Mouse (Mus musculus) small intestine, adult 2 months (tissue): ENCODE measurements around the gene Cacng5. TPM values are rescaled to one million over a fixed set of nuclear protein-coding genes. Genes with fewer than 3 reads are reported as not detected.

Source experiments
- H3K27ac ChIP-seq: fragments of 200-500 bp; 2 replicates; pipeline ENCODE4 v1.5.1; 2012; ENCODE audit warnings: low read depth, low read length, control low read depth, inconsistent platforms; ENCODE audit not compliant: insufficient read depth
- H3K27me3 ChIP-seq: fragments of 200-500 bp; 2 replicates; pipeline ENCODE4 v1.6.1; 2012; ENCODE audit warnings: mild to moderate bottlenecking, moderate library complexity, low read length, inconsistent platforms; ENCODE audit not compliant: control insufficient read depth, insufficient read depth
- H3K36me3 ChIP-seq: fragments of 200-500 bp; 2 replicates; pipeline ENCODE4 v1.6.1; 2012; ENCODE audit warnings: mild to moderate bottlenecking, low read length, control low read depth, inconsistent platforms; ENCODE audit not compliant: control insufficient read depth, insufficient read depth
- H3K4me1 ChIP-seq: fragments of 200-500 bp; 2 replicates; pipeline ENCODE4 v1.6.1; 2012; ENCODE audit warnings: low read length, inconsistent platforms, mixed read lengths; ENCODE audit not compliant: control insufficient read depth, insufficient read depth, insufficient read length
- H3K4me3 ChIP-seq: fragments of 200-500 bp; 2 replicates; pipeline ENCODE4 v1.5.1; 2012; ENCODE audit warnings: low read depth, mild to moderate bottlenecking, control low read depth, inconsistent platforms, low read length, moderate library complexity
- CTCF ChIP-seq: fragments of 200-500 bp; IDR thresholded peaks from 2 replicates; pipeline ENCODE4 v1.5.1; 2012; ENCODE audit warnings: low read depth, mild to moderate bottlenecking, control low read depth, inconsistent platforms, low read length, moderate library complexity, mixed read lengths; ENCODE audit not compliant: insufficient replicate concordance, insufficient read length; ENCODE audit errors: extremely low read depth
- POLR2A ChIP-seq: fragments of 200-500 bp; IDR thresholded peaks from 2 replicates; pipeline ENCODE4 v1.6.1; 2012; ENCODE audit warnings: low read depth, mild to moderate bottlenecking, control low read depth, inconsistent platforms, low read length, moderate library complexity
- WGBS: fragments of 180-500 bp; shearing (Covaris S2); methylation state at CpG from one replicate; pipeline ENCODE4 v1.1.7; 2018; 5-methylcytosine and 5-hydroxymethylcytosine counted together
- polyA plus RNA-seq: library from polyadenylated mRNA; depleted of rRNA; stranded (reverse); fragments of >200 nt; gene quantifications from 2 replicates; pipeline ENCODE4 v1.2.3, GENCODE M21; 2012

Gene Cacng5
- polyA plus RNA-seq, 1 experiment: 0.05 TPM

DNA sequence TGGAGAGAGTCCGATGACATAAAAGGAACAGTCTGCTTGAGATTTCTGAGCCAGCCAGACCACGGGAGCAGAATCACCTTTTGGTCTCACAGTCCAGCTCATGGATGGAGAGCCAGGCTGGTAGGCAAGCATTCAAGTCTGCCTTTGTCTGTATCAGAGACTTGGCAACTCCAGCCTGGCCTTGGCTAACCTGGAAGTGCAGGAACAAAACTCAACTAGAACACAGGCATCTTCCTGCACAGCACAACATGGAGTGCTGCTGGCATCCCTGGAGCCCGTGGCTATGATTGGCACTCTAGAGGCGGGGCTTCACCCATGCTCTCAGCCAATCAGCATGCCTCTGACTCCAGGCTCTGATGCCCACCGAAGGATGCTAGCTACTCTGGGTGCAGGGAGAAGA lies 38.0 kb downstream of the Cacng5 start:
- no peak for TF ChIP-seq POLR2A
- TF ChIP-seq CTCF: no peak
- H3K27ac ChIP-seq: no peak overlapping the region
- H3K27me3 ChIP-seq: no peaks in the 10 kb centered on the region
- no peak overlapping the region for H3K4me3 ChIP-seq
- H3K36me3 ChIP-seq: no peaks in the 10 kb centered on the region
- WGBS: 73% methylated on average over 5 of the region's 5 CpGs
- no peaks in the 10 kb centered on the region for H3K4me1 ChIP-seq

DNA sequence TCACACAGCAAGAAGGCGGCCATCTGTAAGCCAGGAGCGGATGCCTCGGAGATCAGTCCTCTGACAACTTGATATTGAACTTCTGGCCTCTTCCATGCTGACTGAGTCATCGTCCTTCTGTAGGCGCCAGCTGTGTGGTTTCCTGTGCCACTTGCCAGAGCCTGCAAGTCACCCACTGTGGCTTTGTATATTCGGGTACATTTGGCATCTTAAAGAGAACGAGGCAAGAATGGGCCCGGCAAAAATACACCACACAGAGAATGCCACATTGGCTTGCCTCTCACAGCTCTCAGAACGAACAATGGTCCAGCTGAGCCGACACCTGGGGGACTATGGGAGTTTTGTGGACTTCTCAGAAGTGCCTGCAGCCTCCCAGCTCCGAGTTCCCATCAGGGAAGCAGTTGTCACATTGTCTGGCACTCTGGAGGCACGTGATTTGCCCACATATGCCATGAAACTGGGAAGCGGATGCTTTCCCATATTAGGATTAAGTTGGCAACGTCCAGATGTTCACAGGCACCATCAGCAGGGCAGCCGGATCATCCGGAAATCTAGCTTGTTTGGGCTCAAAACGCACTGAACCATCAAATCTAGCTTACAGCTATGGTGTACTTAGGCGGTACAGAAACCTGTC lies 38.9 kb downstream of the Cacng5 start:
- Histone ChIP-seq H3K27ac (no peak overlapping the region), H3K27me3 (no peaks in the 10 kb centered on the region), H3K4me1 (no peaks in the 10 kb centered on the region), H3K36me3 (no peaks in the 10 kb centered on the region), H3K4me3 (no peak overlapping the region)
- TF ChIP-seq POLR2A: no peak
- WGBS: 78% methylated on average over 18 of the region's 18 CpGs

DNA sequence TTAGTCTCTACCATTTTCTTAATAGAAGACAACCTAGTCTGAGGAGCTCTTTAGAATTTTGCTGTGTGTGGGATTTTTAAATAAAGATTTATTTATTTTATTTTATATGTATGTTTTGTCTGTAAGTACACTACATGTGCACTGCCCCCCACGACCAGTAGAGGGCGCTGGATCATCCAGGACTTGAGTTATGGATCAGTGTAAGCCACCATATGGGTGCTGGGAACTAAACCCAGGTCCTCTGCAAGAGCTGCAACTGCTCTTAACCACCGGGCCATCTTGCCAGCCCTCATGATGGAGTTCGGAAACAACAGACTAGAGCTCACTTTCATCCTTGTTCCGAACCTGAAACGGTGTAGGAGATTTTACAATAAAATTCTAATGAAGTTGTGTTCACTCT lies 42.1 kb downstream of the Cacng5 start:
- H3K36me3 ChIP-seq: no peaks in the 10 kb centered on the region
- WGBS: 63% methylated on average over 6 of the region's 6 CpGs
- H3K27ac ChIP-seq: no peak overlapping the region
- no peak overlapping the region for H3K4me3 ChIP-seq
- no peaks in the 10 kb centered on the region for H3K4me1 ChIP-seq
- no peak for TF ChIP-seq POLR2A
- peak; percentile 41; the same call in 1 of the 2 replicates for TF ChIP-seq CTCF
- no peaks in the 10 kb centered on the region for H3K27me3 ChIP-seq

DNA sequence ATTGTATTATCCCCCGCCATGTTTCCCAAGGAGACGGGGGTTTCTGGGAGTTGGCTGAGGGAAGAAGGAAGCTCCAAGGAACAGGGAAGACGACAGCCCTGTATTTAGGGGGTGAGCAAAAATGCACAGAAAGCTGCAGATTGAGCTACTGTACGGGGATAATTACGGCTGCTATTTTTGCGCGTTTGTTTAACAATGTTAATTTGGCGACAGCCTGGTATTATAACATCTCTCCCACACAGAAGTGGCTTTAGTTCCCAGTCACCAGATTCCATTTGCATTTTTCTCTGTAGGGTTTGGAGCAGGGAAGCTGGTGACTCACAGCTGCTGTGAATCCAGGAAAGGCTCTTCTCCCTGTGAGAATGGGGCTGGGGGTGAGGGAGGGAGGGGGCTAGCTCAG lies 47.3 kb downstream of the Cacng5 start:
- no peak overlapping the region for H3K4me3 ChIP-seq
- H3K4me1 ChIP-seq: no peaks in the 10 kb centered on the region
- WGBS: 68% methylated on average over 8 of the region's 8 CpGs
- H3K27ac ChIP-seq: no peak overlapping the region
- no peaks in the 10 kb centered on the region for H3K27me3 ChIP-seq
- TF ChIP-seq CTCF (no peak), POLR2A (no peak)
- no peaks in the 10 kb centered on the region for H3K36me3 ChIP-seq

DNA sequence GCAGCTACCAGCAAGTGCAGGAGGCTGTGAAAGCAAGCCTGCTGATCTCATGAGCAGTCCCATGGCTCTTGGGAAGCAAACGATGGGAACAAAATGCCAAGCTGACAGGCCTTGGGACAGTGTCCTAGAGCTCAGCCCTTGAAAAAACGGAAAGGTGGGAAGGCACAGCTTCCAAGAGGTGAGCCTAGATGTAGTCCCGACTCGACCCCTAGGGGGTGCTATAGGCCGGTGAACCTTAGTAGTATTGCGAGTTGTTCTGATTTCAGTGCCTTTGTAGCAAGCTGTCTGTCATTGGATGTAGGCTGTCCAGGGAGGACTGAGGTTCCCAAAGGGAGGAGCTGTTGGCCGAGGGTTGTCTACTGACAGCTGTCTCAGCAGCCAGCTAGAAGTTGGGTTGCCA lies 49.7 kb downstream of the Cacng5 start:
- no peak overlapping the region for H3K4me3 ChIP-seq
- H3K4me1 ChIP-seq: no peaks in the 10 kb centered on the region
- WGBS: 11% methylated on average over 7 of the region's 7 CpGs
- H3K27ac ChIP-seq: no peak overlapping the region
- H3K27me3 ChIP-seq: no peaks in the 10 kb centered on the region
- no peaks in the 10 kb centered on the region for H3K36me3 ChIP-seq
- TF ChIP-seq CTCF (peak; percentile 68; the same call in 1 of the 2 replicates), POLR2A (no peak)

DNA sequence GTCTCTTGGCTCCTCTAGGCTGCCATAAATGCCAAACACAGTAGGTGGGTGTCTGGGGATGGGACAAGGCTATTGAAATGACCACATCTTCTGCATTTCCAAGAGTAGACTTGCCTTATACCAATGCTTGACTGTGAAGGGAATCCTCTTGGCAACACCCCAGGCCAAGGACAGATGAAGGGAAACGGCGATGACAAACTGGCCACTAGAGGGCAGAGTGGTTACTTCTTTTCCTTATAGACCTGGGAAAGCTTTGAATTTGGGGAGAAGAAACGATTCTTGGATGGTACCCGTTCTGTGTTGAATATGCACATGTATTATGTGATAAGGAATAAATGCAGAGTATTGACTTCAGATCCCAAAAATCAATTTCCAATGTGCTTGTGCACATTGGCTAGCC lies 50.8 kb downstream of the Cacng5 start:
- Histone ChIP-seq H3K4me3 (no peak overlapping the region), H3K27ac (no peak overlapping the region), H3K27me3 (no peaks in the 10 kb centered on the region), H3K4me1 (no peaks in the 10 kb centered on the region), H3K36me3 (no peaks in the 10 kb centered on the region)
- 1% methylated on average over 4 of the region's 4 CpGs for WGBS
- TF ChIP-seq POLR2A (no peak), CTCF (peak; percentile 58; the same call in 1 of the 2 replicates)

DNA sequence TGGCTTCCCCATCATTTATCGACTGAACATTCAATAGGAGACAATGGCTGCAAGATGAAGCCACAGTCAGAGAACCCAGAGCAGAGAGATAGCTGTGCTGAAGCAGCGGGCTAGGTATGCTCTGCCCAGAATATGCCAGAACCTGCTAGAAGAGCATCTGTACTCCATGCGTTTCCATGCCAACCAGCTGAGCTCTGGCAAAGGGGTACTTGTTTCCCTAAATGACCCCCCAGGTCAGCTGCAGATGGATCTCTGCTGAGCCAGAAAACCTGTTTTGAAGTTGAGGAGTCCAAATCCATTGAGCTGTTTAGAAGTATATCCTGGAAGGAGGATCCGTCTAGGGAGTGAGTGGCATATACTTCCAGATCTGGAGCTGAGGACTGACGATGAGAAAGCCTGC lies 53.1 kb downstream of the Cacng5 start:
- Histone ChIP-seq H3K4me1 (no peaks in the 10 kb centered on the region), H3K4me3 (no peak overlapping the region), H3K36me3 (no peaks in the 10 kb centered on the region), H3K27ac (no peak overlapping the region), H3K27me3 (no peaks in the 10 kb centered on the region)
- no peak for TF ChIP-seq POLR2A
- no peak for TF ChIP-seq CTCF
- 70% methylated on average over 5 of the region's 5 CpGs for WGBS
